Mouse (Mus musculus) testis, adult 2 months (tissue): Measurements from ENCODE around the gene Cpm.

Experiments
- CTCF ChIP-seq: fragments of 200-500 bp; IDR thresholded peaks from 2 replicates; pipeline ENCODE4 v1.5.1; 2012; ENCODE audit warnings: low read depth, mild to moderate bottlenecking, inconsistent platforms, low read length, moderate library complexity; ENCODE audit not compliant: control insufficient read depth, insufficient read depth, insufficient replicate concordance
- POLR2A ChIP-seq: fragments of 200-500 bp; IDR thresholded peaks from 2 replicates; pipeline ENCODE4 v1.6.1; 2012; ENCODE audit warnings: low read depth, mild to moderate bottlenecking, inconsistent platforms, low read length, moderate library complexity; ENCODE audit not compliant: control insufficient read depth

DNA sequence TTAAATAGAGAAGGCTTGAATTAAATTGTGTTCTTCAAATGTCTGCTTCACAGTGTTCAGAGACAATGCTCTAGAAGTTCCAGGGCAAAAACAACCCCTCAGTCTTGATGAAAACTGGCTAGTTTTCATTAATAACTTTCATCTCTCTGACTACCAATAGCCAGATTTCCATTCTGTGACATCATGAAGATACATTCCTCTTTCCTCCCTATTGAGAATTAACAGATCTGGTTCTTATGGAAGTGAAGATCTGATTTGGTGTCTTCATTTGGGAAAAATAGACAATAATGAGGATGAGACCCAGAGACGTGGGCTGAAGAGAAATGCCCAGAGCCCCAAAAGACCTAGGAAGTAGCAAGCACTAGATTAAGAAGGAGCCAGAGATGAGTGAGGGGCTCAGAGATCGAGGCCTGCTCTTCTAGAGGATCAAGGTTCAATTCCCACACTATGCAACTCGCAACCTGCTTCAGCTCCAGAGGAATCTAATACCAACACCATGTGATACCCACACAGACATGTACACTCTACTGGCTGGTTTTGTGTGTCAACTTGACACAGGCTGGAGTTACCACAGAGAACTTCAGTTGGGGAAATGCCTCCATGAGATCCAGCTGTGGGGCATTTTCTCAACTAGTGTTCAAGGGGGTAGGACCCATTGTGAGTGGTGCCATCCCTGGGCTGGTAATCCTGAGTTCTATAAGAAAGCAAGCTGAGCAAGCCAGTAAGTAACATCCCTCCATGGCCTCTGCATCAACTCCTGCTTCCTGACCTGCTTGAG is 11.5 kb upstream of the Cpm start:
- no peak for TF ChIP-seq POLR2A
- no peak for TF ChIP-seq CTCF
